Mouse (Mus musculus) cerebellum, adult 2 months (tissue): ENCODE data around the gene Lhx3. TPM values are rescaled to one million over a fixed set of nuclear protein-coding genes. Genes with fewer than 3 reads are reported as not detected.

Experiments
- DNase-seq, 2 experiments: peaks; one replicate each; pipeline ENCODE4 v3.0.0; 2021
- H3K27ac ChIP-seq: fragments of 200-500 bp; 2 replicates; pipeline ENCODE4 v1.5.1; 2012; ENCODE audit warnings: low read length, control low read depth, inconsistent platforms; ENCODE audit not compliant: insufficient read depth
- H3K27me3 ChIP-seq: fragments of 200-500 bp; 2 replicates; pipeline ENCODE4 v1.6.1; 2012; ENCODE audit warnings: inconsistent platforms, mild to moderate bottlenecking, low read length, moderate library complexity; ENCODE audit not compliant: control insufficient read depth, insufficient read depth
- H3K4me1 ChIP-seq: fragments of 200-500 bp; 2 replicates; pipeline ENCODE4 v1.6.1; 2011; ENCODE audit warnings: low read length; ENCODE audit not compliant: control insufficient read depth, insufficient read depth
- H3K4me3 ChIP-seq: fragments of 200-500 bp; replicated peaks from 2 replicates; pipeline ENCODE3; 2011; ENCODE audit warnings: mild to moderate bottlenecking, low read depth, low read length, control low read depth; ENCODE audit not compliant: insufficient read depth
- CTCF ChIP-seq: fragments of 200-500 bp; IDR thresholded peaks from 2 replicates; pipeline ENCODE4 v1.5.1; 2011; ENCODE audit warnings: low read depth, mild to moderate bottlenecking, control low read depth, low read length, moderate library complexity, borderline replicate concordance; ENCODE audit not compliant: insufficient read depth
- POLR2A ChIP-seq: fragments of 200-500 bp; IDR thresholded peaks from 2 replicates; pipeline ENCODE4 v1.6.1; 2011; ENCODE audit warnings: low read length, control low read depth, borderline replicate concordance; ENCODE audit not compliant: insufficient read depth
- WGBS: fragments of 180-500 bp; shearing (Covaris S2); methylation state at CpG from one replicate; pipeline ENCODE4 v1.1.7; 2018; 5-methylcytosine and 5-hydroxymethylcytosine counted together
- polyA plus RNA-seq: library from polyadenylated mRNA; depleted of rRNA; stranded (reverse); fragments of >200 nt; gene quantifications from 2 replicates; pipeline ENCODE4 v1.2.3, GENCODE M21; 2012

The Lhx3 gene
- polyA plus RNA-seq, 1 experiment: 1.3 TPM

DNA sequence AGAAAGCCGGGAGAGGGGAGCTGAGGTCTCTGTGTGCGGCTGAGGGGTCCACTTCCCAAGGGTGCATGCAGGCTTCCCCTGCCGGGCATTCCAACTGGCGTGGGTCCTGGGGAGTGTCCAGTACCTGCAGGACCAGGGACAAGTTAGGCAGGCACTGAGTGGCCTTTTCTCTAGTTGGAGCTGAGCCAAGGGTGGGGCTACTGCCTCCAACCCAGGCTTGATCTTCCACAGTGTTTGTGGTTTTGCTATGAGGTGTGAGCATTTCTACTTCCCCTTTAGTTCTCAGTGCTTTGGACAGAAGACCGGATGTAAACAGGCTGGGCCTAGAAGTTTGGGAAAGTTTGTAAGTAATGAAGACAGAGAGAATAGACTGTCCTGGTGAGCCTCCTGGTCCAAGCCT lies 19.6 kb downstream of the Lhx3 start:
- DNase-seq: no peak
- H3K27me3 ChIP-seq: no peaks in the 10 kb centered on the region
- TF ChIP-seq CTCF: no peak
- TF ChIP-seq POLR2A: no peak
- peaks cover 6% of the 10 kb centered on the region for H3K4me1 ChIP-seq
- H3K4me3 ChIP-seq: no peak overlapping the region
- WGBS: 82% methylated on average over 5 of the region's 5 CpGs
- H3K27ac ChIP-seq: no peak overlapping the region

DNA sequence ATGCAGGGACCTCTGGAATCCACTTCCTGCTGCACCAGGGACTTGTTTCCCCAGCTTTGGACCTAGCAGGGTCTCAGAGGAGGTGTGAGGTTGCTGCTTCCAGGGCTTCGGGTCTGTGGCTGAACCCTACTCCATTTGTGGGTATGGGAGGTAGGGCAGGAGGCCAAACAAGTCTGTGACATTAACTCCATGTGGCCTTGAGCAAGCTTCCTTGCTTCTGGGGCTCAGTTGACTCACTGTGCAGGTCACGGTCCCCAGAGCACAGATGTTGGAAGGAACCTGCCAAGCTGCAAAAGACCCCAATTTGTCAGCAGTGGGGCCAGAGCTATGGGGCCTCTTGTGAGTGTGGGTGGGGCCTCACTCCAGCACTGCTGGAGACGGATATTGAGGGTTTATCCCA lies 23.7 kb downstream of the Lhx3 start:
- 60% methylated on average over 3 of the region's 3 CpGs for WGBS
- TF ChIP-seq POLR2A: no peak
- TF ChIP-seq CTCF: no peak
- Histone ChIP-seq H3K4me1 (peaks cover 14% of the 10 kb centered on the region), H3K4me3 (no peak overlapping the region), H3K27ac (no peak overlapping the region), H3K27me3 (no peaks in the 10 kb centered on the region)
- no peak for DNase-seq

DNA sequence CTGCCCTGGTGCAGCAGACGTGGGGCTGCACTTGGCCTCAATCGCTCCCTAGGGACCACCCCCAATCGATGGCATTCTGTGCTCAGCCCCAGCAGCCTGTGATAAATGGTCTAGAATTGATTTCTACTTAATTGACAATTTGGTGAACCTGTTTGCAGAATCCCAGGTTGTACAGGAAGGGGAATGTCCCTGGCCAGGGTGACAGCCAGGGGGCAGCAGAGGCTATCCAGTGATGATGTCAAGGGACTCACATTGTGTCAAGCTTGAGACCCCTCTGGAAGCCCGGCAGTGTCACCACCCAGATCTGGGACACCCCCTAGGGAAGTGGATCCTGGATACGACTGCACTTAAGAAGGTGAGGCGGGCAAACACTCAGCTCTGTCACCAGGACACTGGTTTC lies 25.4 kb downstream of the Lhx3 start:
- Histone ChIP-seq H3K4me3 (no peak overlapping the region), H3K4me1 (peaks cover 14% of the 10 kb centered on the region), H3K27me3 (no peaks in the 10 kb centered on the region), H3K27ac (no peak overlapping the region)
- TF ChIP-seq POLR2A (no peak), CTCF (peak; percentile 84)
- DNase-seq: peak; percentile 51 to 73
- 23% methylated on average over 6 of the region's 6 CpGs for whole genome bisulfite sequencing

DNA sequence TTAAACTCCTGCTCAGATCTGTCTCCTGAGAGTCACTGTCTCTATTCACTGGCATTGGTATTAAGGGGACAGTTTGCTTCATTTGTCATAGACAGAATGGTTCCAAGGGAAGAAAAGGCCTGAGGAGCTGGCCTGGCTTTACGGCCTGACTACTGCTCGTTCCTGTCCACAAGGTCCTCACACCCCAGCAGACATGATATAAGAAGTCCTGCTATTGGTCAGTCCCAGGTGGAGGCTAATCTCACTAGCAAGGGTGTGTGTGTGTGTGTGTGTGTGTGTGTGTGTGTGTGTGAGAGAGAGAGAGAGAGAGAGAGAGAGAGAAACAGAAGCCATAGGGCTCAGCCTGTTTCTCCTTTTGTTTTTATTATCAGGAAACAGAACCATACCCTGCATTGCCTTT lies 30.9 kb downstream of the Lhx3 start:
- no peak overlapping the region for H3K4me3 ChIP-seq
- WGBS: 74% methylated on average over 2 of the region's 2 CpGs
- no peak for DNase-seq
- no peak overlapping the region for H3K27ac ChIP-seq
- H3K4me1 ChIP-seq: peaks cover 5% of the 10 kb centered on the region
- no peaks in the 10 kb centered on the region for H3K27me3 ChIP-seq
- TF ChIP-seq POLR2A (no peak), CTCF (no peak)

DNA sequence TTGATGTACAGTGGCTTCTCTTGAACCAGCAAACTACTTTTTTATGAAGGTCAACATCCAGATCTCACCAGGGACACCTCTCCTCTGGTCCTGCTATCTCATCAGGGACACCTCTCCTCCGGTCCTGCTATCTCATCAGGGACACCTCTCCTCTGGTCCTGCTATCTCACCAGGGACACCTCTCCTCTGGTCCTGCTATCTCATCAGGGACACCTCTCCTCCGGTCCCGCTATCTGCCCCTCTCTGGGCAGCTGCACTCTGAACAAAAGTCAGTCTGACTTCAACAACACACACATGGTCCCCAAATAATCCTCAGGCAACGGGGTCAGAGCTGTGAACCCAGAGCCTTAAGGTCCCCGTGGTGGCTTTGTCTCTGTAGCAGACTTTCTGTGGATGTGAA lies 31.4 kb downstream of the Lhx3 start:
- Histone ChIP-seq H3K27me3 (no peaks in the 10 kb centered on the region), H3K4me3 (no peak overlapping the region), H3K4me1 (peaks cover 5% of the 10 kb centered on the region), H3K27ac (no peak overlapping the region)
- WGBS: 75% methylated on average over 5 of the region's 5 CpGs
- no peak for DNase-seq
- TF ChIP-seq CTCF (no peak), POLR2A (no peak)

DNA sequence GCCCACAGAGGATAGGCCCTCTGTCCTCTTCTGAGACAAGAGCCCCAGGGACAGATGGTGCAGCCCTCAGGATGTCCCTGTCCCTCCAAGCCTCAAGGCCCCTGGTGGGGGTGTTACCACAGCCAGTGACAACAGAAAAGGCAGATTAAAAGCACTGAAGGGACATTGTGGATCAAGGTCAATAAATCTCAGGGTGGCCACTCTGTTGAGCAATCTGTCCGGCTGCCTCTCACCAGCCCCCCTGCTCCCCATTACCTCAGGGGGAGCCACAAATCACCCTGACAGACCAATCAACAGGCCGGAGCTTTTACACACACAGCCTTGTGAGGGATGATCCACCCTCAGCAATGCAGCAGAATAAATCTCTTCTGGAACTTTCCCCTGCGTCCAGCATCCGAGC lies 32.9 kb downstream of the Lhx3 start:
- DNase-seq: peak in 1 of 2 experiments; percentile 45
- H3K4me3 ChIP-seq: no peak overlapping the region
- 11% methylated on average over 4 of the region's 4 CpGs for WGBS
- H3K27me3 ChIP-seq: no peaks in the 10 kb centered on the region
- H3K27ac ChIP-seq: no peak overlapping the region
- H3K4me1 ChIP-seq: peaks cover 5% of the 10 kb centered on the region
- TF ChIP-seq CTCF (no peak), POLR2A (no peak)

DNA sequence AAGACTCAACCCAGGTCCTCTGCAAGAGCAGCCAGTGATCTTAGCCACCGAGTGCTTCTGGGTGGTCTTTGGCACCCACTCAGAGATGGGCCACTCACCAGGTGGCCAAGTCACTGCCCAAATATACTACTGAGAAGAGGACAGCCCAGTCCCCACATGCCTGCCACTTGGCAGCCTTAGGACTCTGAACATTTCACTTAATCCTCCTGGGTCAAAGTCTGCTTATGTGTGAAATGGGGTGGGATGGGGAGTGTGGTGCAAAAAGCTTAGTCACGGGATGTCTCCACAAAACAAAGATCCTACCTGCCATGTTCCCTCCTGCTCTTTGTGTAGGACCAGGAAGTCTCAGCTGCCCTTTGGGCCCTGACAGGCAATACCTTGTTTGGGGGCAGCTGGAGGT lies 35.9 kb downstream of the Lhx3 start:
- no peak for TF ChIP-seq POLR2A
- TF ChIP-seq CTCF: no peak
- no peak for DNase-seq
- Histone ChIP-seq H3K4me1 (peaks cover 5% of the 10 kb centered on the region), H3K4me3 (no peak overlapping the region), H3K27me3 (no peaks in the 10 kb centered on the region), H3K27ac (no peak overlapping the region)
- 57% methylated on average over 2 of the region's 2 CpGs for WGBS

DNA sequence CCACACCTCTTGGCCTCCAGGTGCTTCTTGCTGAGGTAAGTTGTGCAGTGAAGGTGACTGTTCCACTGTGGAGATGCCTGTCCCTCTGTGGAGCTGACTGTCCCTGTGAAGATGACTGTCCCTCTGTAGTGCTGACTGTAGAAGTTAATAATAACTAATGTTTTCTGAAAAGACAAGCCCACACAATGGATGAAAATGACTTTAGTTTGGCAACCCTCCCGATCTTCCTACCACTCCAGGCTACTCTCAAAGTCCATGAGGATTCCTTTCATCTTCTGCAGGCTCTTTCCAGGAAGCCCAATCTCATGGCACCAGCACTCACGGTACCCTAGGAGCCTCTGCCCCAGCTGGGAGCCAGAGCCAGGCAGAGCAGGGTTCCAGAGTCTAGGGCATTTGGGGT lies 37.7 kb downstream of the Lhx3 start:
- DNase-seq: no peak
- TF ChIP-seq POLR2A (no peak), CTCF (no peak)
- WGBS: 76% methylated on average over 2 of the region's 2 CpGs
- no peaks in the 10 kb centered on the region for H3K27me3 ChIP-seq
- no peak overlapping the region for H3K27ac ChIP-seq
- H3K4me3 ChIP-seq: no peak overlapping the region
- H3K4me1 ChIP-seq: peaks cover 5% of the 10 kb centered on the region

DNA sequence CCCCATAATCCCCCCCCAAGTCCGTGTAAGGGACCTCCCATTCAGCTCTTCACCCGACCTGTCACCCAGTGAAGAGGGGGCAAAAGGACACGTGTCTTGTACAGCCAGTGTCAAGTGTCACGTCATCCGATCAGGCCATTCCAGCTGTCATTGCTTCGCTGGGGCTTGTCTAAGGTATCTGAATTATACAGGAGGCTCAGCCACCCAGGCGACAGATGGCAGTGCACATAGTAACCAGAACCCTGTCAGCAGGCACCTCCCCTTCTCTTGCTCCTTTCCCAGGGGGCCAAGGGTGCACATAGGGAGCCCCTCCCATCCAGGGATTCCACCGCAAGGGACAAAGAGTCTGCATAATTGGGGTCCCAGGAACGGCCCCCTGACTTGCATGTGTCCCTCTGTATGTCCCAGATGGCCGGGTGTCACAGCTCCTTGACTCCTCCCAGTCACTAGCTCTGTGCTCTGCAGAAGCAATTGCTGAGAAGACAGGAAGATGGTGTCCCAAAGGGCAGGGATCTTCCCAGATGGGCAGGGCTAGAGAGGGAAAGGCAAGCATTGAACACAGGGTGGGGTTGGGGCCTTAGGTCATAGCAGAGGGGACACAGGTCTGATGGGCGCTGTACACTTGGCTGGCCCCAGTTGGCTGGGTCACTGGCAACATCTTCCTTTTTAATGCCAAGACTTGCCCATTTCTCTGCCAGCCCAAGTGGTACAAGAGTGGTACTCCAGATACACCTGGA lies 39.1 kb downstream of the Lhx3 start:
- no peak overlapping the region for H3K4me3 ChIP-seq
- 45% methylated on average over 11 of the region's 11 CpGs for WGBS

More for the DNA sequence above, 39.1 kb downstream of the Lhx3 start:
- no peak overlapping the region for H3K27ac ChIP-seq
- TF ChIP-seq POLR2A (no peak), CTCF (no peak)
- no peak for DNase-seq
- H3K4me1 ChIP-seq: no peaks in the 10 kb centered on the region
- H3K27me3 ChIP-seq: no peaks in the 10 kb centered on the region
